Mouse (Mus musculus) midbrain, postnatal 0 days (tissue): Measurements from ENCODE around the gene Cdh23. TPM values are rescaled to one million over a fixed set of nuclear protein-coding genes. Genes with fewer than 3 reads are reported as not detected.

Experiments used
- ATAC-seq: fragments of 200-750 bp; cut with Nextera tagmentation; 2 replicates; pipeline ENCODE4 v1.8.0; 2017; ENCODE audit warnings: moderate number of reproducible peaks, mild to moderate bottlenecking, moderate TSS enrichment, moderate library complexity; ENCODE audit not compliant: low FRiP score
- DNase-seq: peaks from one replicate; pipeline ENCODE4 v3.0.0-alpha.2; 2015; ENCODE audit warnings: low spot score
- H3K27ac ChIP-seq: fragments of 300-500 bp; sonication (generic); 2 replicates; pipeline ENCODE4 v1.5.1; 2014; ENCODE audit warnings: low read depth, mild to moderate bottlenecking, low read length, mixed read lengths
- H3K27me3 ChIP-seq: fragments of 300-500 bp; sonication (generic); 2 replicates; pipeline ENCODE4 v1.6.1; 2014; ENCODE audit warnings: low read length, control low read depth, mixed read lengths; ENCODE audit not compliant: insufficient read depth
- H3K36me3 ChIP-seq: fragments of 300-500 bp; sonication (generic); 2 replicates; pipeline ENCODE4 v1.6.1; 2014; ENCODE audit warnings: low read length, control low read depth, mixed read lengths; ENCODE audit not compliant: insufficient read depth
- H3K4me1 ChIP-seq: fragments of 300-500 bp; sonication (generic); 2 replicates; pipeline ENCODE4 v1.6.1; 2014; ENCODE audit warnings: mild to moderate bottlenecking, control low read depth, antibody characterized with exemption, low read length, mixed read lengths; ENCODE audit not compliant: insufficient read depth
- H3K4me2 ChIP-seq: fragments of 300-500 bp; sonication (generic); 2 replicates; pipeline ENCODE4 v1.6.1; 2014; ENCODE audit warnings: low read depth, mild to moderate bottlenecking, low read length, mixed read lengths; ENCODE audit not compliant: poor library complexity, severe bottlenecking
- H3K4me3 ChIP-seq: fragments of 300-500 bp; sonication (generic); 2 replicates; pipeline ENCODE4 v1.5.1; 2014; ENCODE audit warnings: low read depth, mild to moderate bottlenecking, low read length, moderate library complexity
- H3K9ac ChIP-seq: fragments of 300-500 bp; sonication (generic); replicated peaks from 2 replicates; pipeline ENCODE4 v1.6.1; 2014; ENCODE audit warnings: mild to moderate bottlenecking, low read length, moderate library complexity, mixed read lengths; ENCODE audit not compliant: poor library complexity, severe bottlenecking
- H3K9me3 ChIP-seq: fragments of 300-500 bp; sonication (generic); 2 replicates; pipeline ENCODE4 v1.6.1; 2016; ENCODE audit warnings: low read length, control low read depth
- CTCF ChIP-seq: IDR thresholded peaks from 2 replicates; pipeline ENCODE4 v1.5.1; 2016; ENCODE audit warnings: antibody characterized with exemption, mild to moderate bottlenecking
- WGBS: fragments of 180-500 bp; shearing (Covaris S2); extraction: QIAGEN DNeasy Blood & Tissue Kit; methylation state at CpG from one replicate; pipeline ENCODE4 v1.1.7; 2014; 5-methylcytosine and 5-hydroxymethylcytosine counted together
- polyA plus RNA-seq: library from polyadenylated mRNA; unstranded; fragments of >200 nt; fragmentation: Nextera tagmentation; extraction: Ambion mirVana; gene quantifications from 2 replicates; pipeline ENCODE4 v1.2.1, GENCODE M21; 2015
- total RNA-seq: library from RNA; depleted of rRNA; stranded (reverse); fragments of >200 nt; gene quantifications from 2 replicates; pipeline ENCODE4 v1.2.3, GENCODE M21; 2014

The Cdh23 gene
- total and polyA plus RNA-seq, 2 experiments from 2014 or later, result 4.8 to 20.8 TPM

- 87% methylated on average over 4 of the region's 4 CpGs for WGBS
- DNase-seq, result no peak
- no peak overlapping the region for H3K27ac ChIP-seq
- H3K9ac ChIP-seq, result no peak overlapping the region
- H3K4me3 ChIP-seq, result no peak overlapping the region
- no peak for ATAC-seq
- no peaks in the 10 kb centered on the region for H3K9me3 ChIP-seq
- H3K4me2 ChIP-seq, result no peak overlapping the region
- H3K27me3 ChIP-seq, result no peaks in the 10 kb centered on the region
- H3K4me1 ChIP-seq, result no peaks in the 10 kb centered on the region
- H3K36me3 ChIP-seq, result no peaks in the 10 kb centered on the region
- no peak for TF ChIP-seq CTCF
Observed at GRCm38 (mm10) chr10:60677319-60677718, 19.0 kb downstream of the Cdh23 start.

GRCm38 (mm10) chr10:60670166-60670565, 26.1 kb downstream of the Cdh23 start:
- Histone ChIP-seq H3K4me2 (no peak overlapping the region), H3K9ac (no peak overlapping the region), H3K4me3 (no peak overlapping the region), H3K27me3 (no peaks in the 10 kb centered on the region), H3K9me3 (no peaks in the 10 kb centered on the region), H3K4me1 (no peaks in the 10 kb centered on the region), H3K27ac (no peak overlapping the region), H3K36me3 (no peaks in the 10 kb centered on the region)
- DNase-seq (no peak), ATAC-seq (no peak)
- no peak for TF ChIP-seq CTCF
- 79% methylated on average over 8 of the region's 8 CpGs for WGBS

GRCm38 (mm10) chr10:60668591-60668990, 27.7 kb downstream of the Cdh23 start:
- ATAC-seq (no peak), DNase-seq (no peak)
- no peak for TF ChIP-seq CTCF
- Histone ChIP-seq H3K4me1 (no peaks in the 10 kb centered on the region), H3K27ac (no peak overlapping the region), H3K36me3 (no peaks in the 10 kb centered on the region), H3K27me3 (no peaks in the 10 kb centered on the region), H3K4me3 (no peak overlapping the region), H3K4me2 (no peak overlapping the region), H3K9me3 (no peaks in the 10 kb centered on the region), H3K9ac (no peak overlapping the region)
- 94% methylated on average over 3 of the region's 3 CpGs for WGBS

GRCm38 (mm10) chr10:60660986-60661385, 35.3 kb downstream of the Cdh23 start:
- Histone ChIP-seq H3K9me3 (no peaks in the 10 kb centered on the region), H3K27ac (no peak overlapping the region), H3K4me2 (no peak overlapping the region), H3K9ac (no peak overlapping the region), H3K27me3 (no peaks in the 10 kb centered on the region), H3K4me3 (no peak overlapping the region), H3K36me3 (no peaks in the 10 kb centered on the region), H3K4me1 (no peaks in the 10 kb centered on the region)
- no peak for DNase-seq
- TF ChIP-seq CTCF, result no peak
- WGBS, result 70% methylated on average over 8 of the region's 9 CpGs
- no peak for ATAC-seq

GRCm38 (mm10) chr10:60659450-60660020, 36.8 kb downstream of the Cdh23 start:
- TF ChIP-seq CTCF, result no peak
- no peak for ATAC-seq
- H3K4me2 ChIP-seq, result no peak overlapping the region
- no peak overlapping the region for H3K4me3 ChIP-seq
- no peak overlapping the region for H3K9ac ChIP-seq
- 77% methylated on average over 15 of the region's 15 CpGs for WGBS
- no peak overlapping the region for H3K27ac ChIP-seq
- H3K4me1 ChIP-seq, result no peaks in the 10 kb centered on the region
- no peaks in the 10 kb centered on the region for H3K9me3 ChIP-seq
- H3K27me3 ChIP-seq, result no peaks in the 10 kb centered on the region
- DNase-seq, result no peak
- no peaks in the 10 kb centered on the region for H3K36me3 ChIP-seq

- no peaks in the 10 kb centered on the region for H3K9me3 ChIP-seq
- WGBS, result 91% methylated on average over 10 of the region's 10 CpGs
- no peak for ATAC-seq
- no peak for TF ChIP-seq CTCF
- no peaks in the 10 kb centered on the region for H3K27me3 ChIP-seq
- H3K9ac ChIP-seq, result no peak overlapping the region
- H3K36me3 ChIP-seq, result no peaks in the 10 kb centered on the region
- H3K4me3 ChIP-seq, result no peak overlapping the region
- no peak overlapping the region for H3K27ac ChIP-seq
- H3K4me2 ChIP-seq, result no peak overlapping the region
- DNase-seq, result no peak
- no peaks in the 10 kb centered on the region for H3K4me1 ChIP-seq
Observed at GRCm38 (mm10) chr10:60658176-60658575, 38.1 kb downstream of the Cdh23 start.
